In genomic region chr7:19148875-19149541, GRCm38 (mm10) we compare ENCODE assay signal across 8 mouse cellular contexts. TPM values are rescaled to one million over a fixed set of nuclear protein-coding genes. Genes with fewer than 3 reads are reported as not detected.
DNase-seq lines count a peak whose midpoint lies in the region; ATAC-seq and TF ChIP-seq lines count a peak whose summit lies in the region.

Gene Qpctl, minus strand, starts transcription at chr7:19149291.

- no peak for TF ChIP-seq CTCF in gastrocnemius, adult 2 months (IDR thresholded peaks at IDR 0.05)
- no peak; the same call in 1 of the 2 replicates for TF ChIP-seq CTCF in hindbrain, postnatal 0 days (IDR thresholded peaks at IDR 0.05; ENCODE audit: low read depth)
- TF ChIP-seq CTCF in left cerebral cortex, adult 2 months (IDR thresholded peaks at IDR 0.05) = no peak; the same call in 1 of the 2 replicates

- H3K27me3 ChIP-seq in hindbrain, postnatal 0 days (ENCODE audit: insufficient read depth, low read length) = no peaks in the 10 kb centered on the region

- H3K4me1 ChIP-seq in hindbrain, postnatal 0 days (ENCODE audit: insufficient read depth, low read length) = peaks cover 12% of the 10 kb centered on the region

- peak within 1 kb of the TSS; percentile 94 for H3K27ac ChIP-seq in gastrocnemius, adult 2 months
- H3K27ac ChIP-seq in hindbrain, postnatal 0 days = peak within 1 kb of the TSS; percentile 72
- H3K27ac ChIP-seq in left cerebral cortex, adult 2 months = peak within 1 kb of the TSS; percentile 88

- peak; percentile 87 for ATAC-seq in common myeloid progenitor, adult 5-6 weeks (replicated peaks; ENCODE audit: low read depth, poor library complexity, severe bottlenecking)
- ATAC-seq in hindbrain, postnatal 0 days = peak; percentile 96
- peak; percentile 91 for ATAC-seq in megakaryocyte, adult 5-6 weeks (ENCODE audit: poor library complexity, severe bottlenecking)

- peak within 1 kb of the TSS; percentile 74 for H3K4me3 ChIP-seq in gastrocnemius, adult 2 months
- peak within 1 kb of the TSS; percentile 58 for H3K4me3 ChIP-seq in hindbrain, postnatal 0 days (ENCODE audit: low read length)
- peak within 1 kb of the TSS; percentile 65 for H3K4me3 ChIP-seq in left cerebral cortex, adult 2 months

- peaks cover 33% of the 10 kb centered on the region for H3K36me3 ChIP-seq in hindbrain, postnatal 0 days (ENCODE audit: insufficient read depth, low read length)

- peak within 1 kb of the TSS; percentile 81 for H3K4me2 ChIP-seq in hindbrain, postnatal 0 days (ENCODE audit: low read depth, low read length)

- H3K9ac ChIP-seq in hindbrain, postnatal 0 days (replicated peaks; ENCODE audit: low read length) = peak within 1 kb of the TSS; percentile 69

- intact Hi-C loops in gastrocnemius, adult 2 months (cut with DNase I) = loop anchor here (2.0 kb wide), 1 partner anchor 16 kb away; no protein-coding TSS in a partner anchor
- intact Hi-C loops in left cerebral cortex, adult 2 months (cut with DNase I) = no loop called here

- DNase-seq in ZHBTc4 (ENCODE audit: low read depth, low spot score) = peak; percentile 100
- peak; percentile 98 for DNase-seq in gastrocnemius, adult 2 months
- DNase-seq in hindbrain, postnatal 0 days (ENCODE audit: low spot score) = peak; percentile 99
- peak; percentile 95 to 98 for DNase-seq in left cerebral cortex, adult 2 months (ENCODE audit: extremely low spot score in 1 of 2, low spot score in 2 of 2)
- peak; percentile 98 for DNase-seq in right cerebral cortex, adult 2 months (ENCODE audit: low spot score in 2 of 2)
- DNase-seq in urinary bladder, postnatal 14 days (ENCODE audit: low spot score) = peak; percentile 99

- no peaks in the 10 kb centered on the region for H3K9me3 ChIP-seq in hindbrain, postnatal 0 days (ENCODE audit: low read length)

- under 1% methylated on average over 43 of the region's 43 CpGs for WGBS in hindbrain, postnatal 0 days

RNA-seq across cellular contexts. Expression of gene Qpctl, which starts in this region (rescaled TPM):
- total RNA-seq in common myeloid progenitor, adult 5-6 weeks (2017) = 3.7 and 5.4 TPM in 2 replicates
- 1 to 10 TPM; 2.0 TPM for total RNA-seq in gastrocnemius, adult 2 months (2021)
- 17.3 and 18.3 TPM in 2 replicates for total RNA-seq in hindbrain, postnatal 0 days (2014; rRNA removed)
- polyA plus RNA-seq in hindbrain, postnatal 0 days (2015; fragmentation: Nextera tagmentation; extraction: Ambion mirVana) = 24.7 and 25.5 TPM in 2 replicates
- 10 to 100 TPM; 14.8 to 16.3 TPM for total RNA-seq in left cerebral cortex, adult 2 months (2021)
- total RNA-seq in megakaryocyte, adult 5-6 weeks (2015) = 6.6 and 7.9 TPM in 2 replicates
- 3.5 and 4.5 TPM in 2 replicates for total RNA-seq in megakaryocyte, adult 5-6 weeks (2017)

Comparison
In these comparisons a context has a peak if more than half of its experiments do, and no peak if none do; other contexts are left out.
1. Peak in every context shown above with its lines: DNase-seq, ATAC-seq, H3K4me3 ChIP-seq and H3K27ac ChIP-seq.